Mouse (Mus musculus): Measurements from ENCODE around the gene Cfap97d1.

The Cfap97d1 gene

DNA sequence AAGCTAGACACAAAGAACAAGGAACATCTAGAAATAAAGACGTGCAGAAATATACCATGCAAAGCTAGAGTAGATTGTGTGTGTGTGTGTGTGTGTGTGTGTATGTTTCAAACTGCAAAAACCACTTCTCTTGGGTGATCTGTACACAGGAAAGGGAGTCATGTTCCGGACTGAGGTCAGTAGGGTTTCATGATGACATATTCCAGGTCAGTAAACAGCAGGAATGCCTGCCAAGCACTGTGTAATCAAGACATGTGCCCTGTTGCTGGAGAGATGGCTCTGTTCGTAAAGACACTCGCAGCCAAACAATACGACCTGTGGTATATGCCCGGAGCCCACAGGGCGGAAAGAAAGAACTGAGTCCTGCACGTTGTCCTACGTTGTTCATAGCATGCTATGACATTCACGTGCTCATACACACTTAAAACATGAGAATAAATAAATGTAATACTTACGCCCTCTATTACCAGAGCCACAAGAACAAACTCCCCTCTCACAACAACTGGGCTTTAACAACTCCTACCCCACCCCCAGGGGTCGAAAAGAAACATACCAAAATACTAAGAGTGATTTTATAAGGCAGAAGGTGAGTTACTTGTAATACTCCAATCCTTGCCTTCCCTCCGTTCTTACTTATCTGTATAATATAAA, 55.5 kb downstream of the Cfap97d1 start:
- peak; percentile 12 for DNase-seq

DNA sequence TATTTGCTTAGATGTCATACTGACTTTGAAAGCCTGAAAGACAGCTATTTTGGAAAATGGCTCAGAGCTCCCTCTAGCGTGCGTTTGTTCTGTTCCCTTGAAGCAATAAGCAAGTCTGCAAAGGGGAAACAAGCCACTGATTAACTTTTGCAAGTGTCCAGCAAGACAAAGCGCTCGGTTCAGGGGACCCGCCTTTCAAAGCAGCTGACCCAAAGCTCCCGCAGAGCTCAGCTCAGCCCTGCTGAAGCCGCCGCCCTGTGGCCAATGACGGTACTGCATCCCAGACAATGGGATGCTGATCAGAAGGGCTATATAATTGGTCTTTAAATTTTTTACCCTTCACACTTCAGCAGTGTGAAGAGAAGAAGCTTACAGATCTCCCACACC, 56.1 kb downstream of the Cfap97d1 start:
- peak; percentile 97 for DNase-seq

DNA sequence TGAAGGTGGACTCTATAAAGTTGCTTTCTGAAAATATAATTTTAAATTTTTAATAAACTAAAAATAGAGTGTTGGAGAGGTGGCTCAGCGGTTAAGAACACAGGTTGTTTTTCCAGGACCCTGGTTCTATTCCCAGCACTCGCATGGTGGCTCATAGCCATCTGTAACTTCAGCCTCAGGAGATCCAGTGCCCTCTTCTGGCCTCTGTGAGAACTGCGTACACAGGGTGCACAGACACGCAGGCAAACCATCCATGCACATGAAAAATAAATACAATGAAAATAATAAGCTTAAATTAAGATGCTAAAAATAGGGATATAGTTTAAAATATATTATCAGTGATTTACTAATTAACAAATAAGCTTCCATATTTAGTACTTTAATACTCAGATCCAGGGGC, 56.6 kb downstream of the Cfap97d1 start:
- DNase-seq: peak; percentile 31

DNA sequence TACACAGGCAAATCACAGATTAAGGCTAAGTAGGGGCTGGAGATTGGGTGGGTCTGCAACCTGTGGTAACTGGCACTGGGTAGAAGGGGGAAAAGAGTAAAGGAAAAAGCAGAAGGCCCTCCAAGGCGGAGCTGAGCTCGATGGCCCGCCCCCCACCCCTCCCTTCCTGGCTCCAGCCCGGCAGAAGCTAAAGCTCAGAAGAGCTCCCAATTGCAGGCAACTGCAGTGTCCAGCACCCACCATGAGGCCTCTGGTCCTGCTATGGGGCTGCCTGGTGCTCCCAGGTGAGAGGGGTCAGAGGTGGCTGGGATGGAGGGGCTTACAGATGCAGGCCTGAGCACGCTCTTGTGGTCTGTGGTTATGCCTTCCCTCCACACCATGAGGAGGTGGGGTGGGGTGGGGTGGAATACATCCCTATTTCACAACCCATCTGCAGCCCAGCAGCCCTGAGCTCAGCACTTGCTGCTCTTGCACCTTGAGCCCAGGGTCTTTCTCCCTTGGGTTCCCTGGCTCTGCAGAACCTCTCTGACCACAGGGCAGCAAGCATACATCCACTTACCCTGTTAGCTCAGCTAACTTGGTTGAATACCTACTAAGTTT, 57.4 kb downstream of the Cfap97d1 start, which contains the start of gene Cd300lg:
Cd300lg (plus strand) TSS at position 160 of the 600 bp plus-strand sequence.
- peak; percentile 43 for DNase-seq
